Mouse (Mus musculus): ENCODE results near the gene Glod4. TPM values are rescaled to one million over a fixed set of nuclear protein-coding genes. Genes with fewer than 3 reads are reported as not detected.

The Glod4 gene
- polyA plus RNA-seq, 1 experiment from 2014 or later: 85.9 TPM

GRCm38 (mm10) chr11:76106551-76107496 is 136.7 kb downstream of the Glod4 start:
- 40% methylated on average over 11 of the region's 11 CpGs for WGBS
- no peak overlapping the region for H3K9ac ChIP-seq (replicated peaks; ENCODE audit: low read depth)
- no peaks in the 10 kb centered on the region for H3K36me3 ChIP-seq (ENCODE audit: insufficient read depth, low read length)
- H3K4me1 ChIP-seq (ENCODE audit: insufficient read depth, low read depth, low read length): peaks cover 3% of the 10 kb centered on the region; the same call in 1 of the 2 replicates
- ATAC-seq: peak; percentile 66
- no peaks in the 10 kb centered on the region for H3K27me3 ChIP-seq (replicated peaks; ENCODE audit: insufficient read depth, low read length)
- DNase-seq (ENCODE audit: low spot score): peak; percentile 44
- no peak overlapping the region for H3K4me3 ChIP-seq (ENCODE audit: low read depth, low read length)
- H3K27ac ChIP-seq (ENCODE audit: low read length): no peak overlapping the region
- H3K4me2 ChIP-seq (replicated peaks; ENCODE audit: low read depth, low read length): no peak overlapping the region
- TF ChIP-seq EP300 (IDR thresholded peaks at IDR 0.05): no peak
- no peak for TF ChIP-seq CTCF (IDR thresholded peaks at IDR 0.05)
- H3K9me3 ChIP-seq (ENCODE audit: low read length): no peaks in the 10 kb centered on the region

GRCm38 (mm10) chr11:76101154-76101553 is 142.4 kb downstream of the Glod4 start:
- no peaks in the 10 kb centered on the region for H3K36me3 ChIP-seq (ENCODE audit: insufficient read depth, low read length)
- no peaks in the 10 kb centered on the region for H3K27me3 ChIP-seq (replicated peaks; ENCODE audit: insufficient read depth, low read length)
- no peak overlapping the region for H3K27ac ChIP-seq (ENCODE audit: low read length)
- no peak for TF ChIP-seq CTCF (IDR thresholded peaks at IDR 0.05)
- TF ChIP-seq EP300 (IDR thresholded peaks at IDR 0.05): no peak
- no peak overlapping the region for H3K4me3 ChIP-seq (ENCODE audit: low read depth, low read length)
- H3K9ac ChIP-seq (replicated peaks; ENCODE audit: low read depth): no peak overlapping the region
- peaks cover 13% of the 10 kb centered on the region; the same call in 1 of the 2 replicates for H3K4me1 ChIP-seq (ENCODE audit: insufficient read depth, low read depth, low read length)
- no peak overlapping the region for H3K4me2 ChIP-seq (replicated peaks; ENCODE audit: low read depth, low read length)
- ATAC-seq (peak; percentile 44; the same call in 1 of the 2 replicates), DNase-seq (ENCODE audit: low spot score) (peak; percentile 50)
- H3K9me3 ChIP-seq (ENCODE audit: low read length): no peaks in the 10 kb centered on the region

GRCm38 (mm10) chr11:76099193-76099975 is 144.1 kb downstream of the Glod4 start:
- TF ChIP-seq CTCF (IDR thresholded peaks at IDR 0.05) (no peak), EP300 (IDR thresholded peaks at IDR 0.05) (no peak)
- H3K27ac ChIP-seq (ENCODE audit: low read length): no peak overlapping the region
- peak; percentile 41 for DNase-seq (ENCODE audit: low spot score)
- no peak overlapping the region for H3K9ac ChIP-seq (replicated peaks; ENCODE audit: low read depth)
- no peak overlapping the region for H3K4me3 ChIP-seq (ENCODE audit: low read depth, low read length)
- no peaks in the 10 kb centered on the region for H3K27me3 ChIP-seq (replicated peaks; ENCODE audit: insufficient read depth, low read length)
- peak; percentile 37 for ATAC-seq
- H3K36me3 ChIP-seq (ENCODE audit: insufficient read depth, low read length): no peaks in the 10 kb centered on the region
- no peak overlapping the region for H3K4me2 ChIP-seq (replicated peaks; ENCODE audit: low read depth, low read length)
- WGBS: 16% methylated on average over 4 of the region's 4 CpGs
- peaks cover 13% of the 10 kb centered on the region; the same call in 1 of the 2 replicates for H3K4me1 ChIP-seq (ENCODE audit: insufficient read depth, low read depth, low read length)
- H3K9me3 ChIP-seq (ENCODE audit: low read length): no peaks in the 10 kb centered on the region

GRCm38 (mm10) chr11:76093610-76094009 is 149.9 kb downstream of the Glod4 start:
- H3K4me1 ChIP-seq (ENCODE audit: insufficient read depth, low read depth, low read length): no peaks in the 10 kb centered on the region
- no peaks in the 10 kb centered on the region for H3K27me3 ChIP-seq (replicated peaks; ENCODE audit: insufficient read depth, low read length)
- no peaks in the 10 kb centered on the region for H3K9me3 ChIP-seq (ENCODE audit: low read length)
- H3K4me3 ChIP-seq (ENCODE audit: low read depth, low read length): no peak overlapping the region
- 84% methylated on average over 8 of the region's 8 CpGs for WGBS
- TF ChIP-seq CTCF (IDR thresholded peaks at IDR 0.05): peak; percentile 47
- no peak for TF ChIP-seq EP300 (IDR thresholded peaks at IDR 0.05)
- no peak for ATAC-seq
- H3K36me3 ChIP-seq (ENCODE audit: insufficient read depth, low read length): no peaks in the 10 kb centered on the region
- no peak for DNase-seq (ENCODE audit: low spot score)
- H3K9ac ChIP-seq (replicated peaks; ENCODE audit: low read depth): no peak overlapping the region
- no peak overlapping the region for H3K27ac ChIP-seq (ENCODE audit: low read length)
- H3K4me2 ChIP-seq (replicated peaks; ENCODE audit: low read depth, low read length): no peak overlapping the region

- Histone ChIP-seq H3K4me1 (ENCODE audit: insufficient read depth, low read depth, low read length) (no peaks in the 10 kb centered on the region), H3K9ac (replicated peaks; ENCODE audit: low read depth) (no peak overlapping the region), H3K4me3 (ENCODE audit: low read depth, low read length) (no peak overlapping the region), H3K9me3 (ENCODE audit: low read length) (no peaks in the 10 kb centered on the region), H3K27ac (ENCODE audit: low read length) (no peak overlapping the region), H3K36me3 (ENCODE audit: insufficient read depth, low read length) (0 out of 2 replicates have a peak, but pooled peaks cover 3% of the 10 kb centered on the region), H3K4me2 (replicated peaks; ENCODE audit: low read depth, low read length) (no peak overlapping the region), H3K27me3 (replicated peaks; ENCODE audit: insufficient read depth, low read length) (no peaks in the 10 kb centered on the region)
- ATAC-seq (no peak), DNase-seq (ENCODE audit: low spot score) (no peak)
- TF ChIP-seq CTCF (IDR thresholded peaks at IDR 0.05) (no peak), EP300 (IDR thresholded peaks at IDR 0.05) (no peak)
- WGBS: 66% methylated on average over 6 of the region's 6 CpGs
Measured at GRCm38 (mm10) chr11:76089776-76090175, 153.7 kb downstream of the Glod4 start.

GRCm38 (mm10) chr11:76088506-76088905 is 155.0 kb downstream of the Glod4 start:
- TF ChIP-seq CTCF (IDR thresholded peaks at IDR 0.05): no peak
- TF ChIP-seq EP300 (IDR thresholded peaks at IDR 0.05): no peak
- ATAC-seq (no peak), DNase-seq (ENCODE audit: low spot score) (no peak)
- Histone ChIP-seq H3K4me3 (ENCODE audit: low read depth, low read length) (no peak overlapping the region), H3K9me3 (ENCODE audit: low read length) (no peaks in the 10 kb centered on the region), H3K9ac (replicated peaks; ENCODE audit: low read depth) (no peak overlapping the region), H3K4me1 (ENCODE audit: insufficient read depth, low read depth, low read length) (no peaks in the 10 kb centered on the region), H3K36me3 (ENCODE audit: insufficient read depth, low read length) (0 out of 2 replicates have a peak, but pooled peaks cover 3% of the 10 kb centered on the region), H3K27me3 (replicated peaks; ENCODE audit: insufficient read depth, low read length) (no peaks in the 10 kb centered on the region), H3K27ac (ENCODE audit: low read length) (no peak overlapping the region), H3K4me2 (replicated peaks; ENCODE audit: low read depth, low read length) (no peak overlapping the region)
- WGBS: 79% methylated on average over 4 of the region's 4 CpGs
